Mouse (Mus musculus): ENCODE measurements at regions not wholly inside any gene's neighbourhood (a gene's known extent, or its start where the extent isn't known, plus 50 kb on each side); places are given as distances from the start of the nearest gene placed in this dataset.

GRCm38 (mm10) chr7:40052255-40052654, 534.7 kb downstream of the Zfp619 start:
- CTCF ChIA-PET = no interaction called here

DNA sequence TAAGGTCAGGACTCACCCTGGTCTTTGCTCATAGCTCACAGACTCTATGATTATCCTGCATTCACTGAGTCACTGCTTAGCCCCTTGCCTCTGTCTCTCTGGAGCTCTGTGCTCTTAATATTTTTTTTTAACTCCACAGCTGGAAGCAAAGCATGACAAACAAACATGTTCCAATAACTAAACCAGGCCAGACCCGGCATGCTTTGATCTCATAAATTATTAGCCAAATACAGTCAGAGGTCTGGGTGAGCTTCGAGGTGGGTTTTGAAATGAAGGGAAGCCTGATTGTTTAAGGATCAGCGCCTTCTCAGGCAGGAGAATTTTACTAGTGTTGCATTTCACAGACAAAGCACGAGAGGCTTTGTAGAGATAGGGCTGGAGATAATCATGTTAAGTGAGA, 541.3 kb downstream of the Zfp619 start:
- CTCF ChIA-PET = no interaction called here

DNA sequence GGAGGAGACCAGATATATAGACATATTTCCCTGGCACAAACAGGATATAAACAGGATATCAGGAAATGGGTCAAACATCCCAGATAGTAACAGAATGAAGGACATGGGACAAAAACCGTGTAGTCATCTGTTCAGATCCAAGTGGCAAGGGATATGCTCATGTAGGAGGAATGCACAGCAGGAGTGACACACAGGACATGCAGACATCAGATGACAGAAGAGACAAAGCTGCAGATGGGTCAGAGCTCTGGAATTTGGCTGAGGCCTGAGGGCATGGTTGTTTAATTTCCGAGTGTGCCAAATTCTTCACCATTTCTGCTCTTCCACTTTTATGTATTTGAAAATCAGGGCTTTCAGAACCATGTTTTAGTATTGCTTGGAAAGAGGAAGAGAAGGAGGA, 547.1 kb downstream of the Zfp619 start:
- CTCF ChIA-PET = no interaction called here

DNA sequence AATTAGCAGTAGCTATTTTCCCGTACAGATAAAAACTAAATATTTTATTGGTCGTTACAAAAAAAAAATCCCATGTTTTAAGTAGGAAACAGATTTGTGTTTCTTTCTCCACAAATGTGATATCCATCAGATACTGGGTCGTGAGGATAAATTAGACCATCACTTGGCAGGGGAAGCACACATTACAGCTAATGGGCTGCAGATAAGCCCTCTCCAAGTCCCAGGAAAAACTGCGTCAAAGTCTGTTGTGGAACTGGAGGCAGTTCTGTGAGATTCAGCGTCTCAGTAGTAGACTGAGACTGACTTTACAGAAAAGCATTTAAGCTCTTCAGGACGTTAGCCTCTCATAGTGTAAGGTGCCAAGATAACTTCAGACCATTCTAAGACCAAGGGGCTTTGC, 548.0 kb downstream of the Zfp619 start:
- CTCF ChIA-PET = no interaction called here

- CTCF ChIA-PET = no interaction called here
Observed at GRCm38 (mm10) chr7:40067378-40067777, 549.8 kb downstream of the Zfp619 start.

DNA sequence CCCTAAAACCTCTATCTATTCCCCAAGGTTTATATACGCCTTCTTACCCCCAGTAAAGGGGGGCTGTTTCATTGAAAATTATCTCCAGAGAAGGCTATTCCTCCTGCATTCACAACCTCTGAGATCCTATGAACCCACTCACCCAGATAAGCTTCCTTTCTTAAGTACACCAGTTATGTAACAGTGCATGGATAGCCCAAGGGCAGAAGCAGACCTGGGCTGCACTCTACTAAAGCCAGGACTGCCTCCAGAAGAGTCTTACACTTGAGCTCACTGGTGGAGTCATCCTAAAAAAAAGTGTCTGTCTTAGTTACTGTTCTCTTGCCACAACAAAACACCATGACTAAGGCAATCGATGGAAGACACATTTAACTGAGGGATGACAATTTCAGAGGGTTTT, 553.7 kb downstream of the Zfp619 start:
- CTCF ChIA-PET = no interaction called here

DNA sequence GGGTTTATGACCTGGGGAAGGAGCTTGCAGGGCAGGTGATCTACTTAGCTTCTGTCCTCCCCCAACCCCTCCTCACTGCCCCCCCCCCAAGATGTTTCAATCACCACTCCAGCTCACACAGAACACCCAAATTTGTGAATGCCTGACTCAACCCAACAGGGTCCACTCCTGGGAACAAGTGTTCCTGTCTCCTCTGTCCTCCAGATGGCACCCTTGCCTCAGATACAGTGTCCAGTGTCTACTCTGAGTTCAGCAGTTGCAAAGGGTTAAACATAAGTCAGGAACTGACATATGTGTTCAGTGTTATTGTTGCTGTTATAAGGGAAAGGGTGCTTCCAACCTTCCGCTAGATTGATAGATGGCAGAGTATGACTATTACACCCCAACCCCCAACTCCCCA, 554.9 kb downstream of the Zfp619 start:
- CTCF ChIA-PET = no interaction called here

DNA sequence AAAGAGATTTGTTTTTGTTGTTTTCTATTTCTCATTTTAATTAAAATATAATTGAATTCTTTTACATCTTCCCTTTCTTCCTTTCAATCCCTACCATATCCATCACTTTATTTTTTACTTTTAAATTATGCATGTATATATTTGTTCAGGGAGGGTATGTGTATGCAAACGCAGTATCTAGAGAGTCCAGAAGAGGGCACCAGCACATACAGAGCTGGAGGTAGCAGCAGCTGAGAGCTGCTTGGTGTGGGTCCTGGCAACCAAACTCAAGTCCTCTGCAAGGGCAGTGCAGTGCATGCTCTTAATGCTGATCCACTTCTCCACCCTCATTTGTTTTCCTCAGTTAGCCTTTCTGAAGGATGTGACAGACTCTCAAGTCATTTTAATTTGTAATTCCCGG, 568.7 kb downstream of the Zfp619 start:
- CTCF ChIA-PET = no interaction called here

GRCm38 (mm10) chr7:40097094-40097493, 579.5 kb downstream of the Zfp619 start:
- CTCF ChIA-PET = no interaction called here

DNA sequence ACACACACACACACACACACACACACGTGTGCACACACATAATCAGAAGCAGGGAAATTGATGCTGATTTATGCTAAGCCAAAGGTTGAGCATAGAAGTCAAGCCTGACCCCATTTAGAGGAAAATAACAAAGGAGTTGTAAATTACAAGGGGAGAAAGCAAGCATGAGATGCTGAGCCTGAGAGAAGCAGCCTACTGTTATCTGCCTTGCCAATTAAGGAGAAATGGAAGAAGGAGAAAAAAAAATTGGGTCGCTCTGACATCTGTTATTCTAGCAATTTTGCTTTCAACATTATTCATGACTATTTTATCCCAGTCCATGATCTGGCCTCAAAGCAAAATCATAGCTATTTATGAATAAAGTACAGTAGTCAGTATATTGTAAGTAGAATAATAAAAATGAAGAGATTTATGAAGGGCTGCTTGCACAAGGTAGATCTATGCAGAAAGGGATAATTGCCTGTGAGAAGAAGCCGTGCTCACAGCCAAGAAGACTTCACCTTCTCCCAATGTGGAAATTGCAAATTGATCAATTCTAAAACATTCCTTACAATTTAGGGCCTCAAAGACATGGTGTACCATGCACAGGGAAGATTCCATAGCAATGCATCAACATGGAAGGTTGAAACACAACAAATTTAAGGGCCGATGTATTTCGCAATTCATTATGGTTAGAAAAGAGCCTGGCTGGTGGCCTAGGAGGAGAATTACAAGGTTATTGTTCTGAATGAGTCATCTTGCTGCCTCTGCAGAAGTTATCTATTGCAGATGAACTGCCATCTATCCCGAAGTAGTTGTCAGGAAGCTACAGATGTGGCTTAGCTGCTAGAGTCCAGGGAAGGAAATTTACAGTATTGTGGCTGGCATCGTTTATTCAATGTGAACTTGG, 585.7 kb downstream of the Zfp619 start:
- CTCF ChIA-PET = interaction anchor here (0.6 kb wide), 1 partner anchor 19 kb away, joined by 3 read pairs; no protein-coding TSS in a partner anchor

GRCm38 (mm10) chr7:40142906-40143305, 625.3 kb downstream of the Zfp619 start:
- CTCF ChIA-PET = no interaction called here

DNA sequence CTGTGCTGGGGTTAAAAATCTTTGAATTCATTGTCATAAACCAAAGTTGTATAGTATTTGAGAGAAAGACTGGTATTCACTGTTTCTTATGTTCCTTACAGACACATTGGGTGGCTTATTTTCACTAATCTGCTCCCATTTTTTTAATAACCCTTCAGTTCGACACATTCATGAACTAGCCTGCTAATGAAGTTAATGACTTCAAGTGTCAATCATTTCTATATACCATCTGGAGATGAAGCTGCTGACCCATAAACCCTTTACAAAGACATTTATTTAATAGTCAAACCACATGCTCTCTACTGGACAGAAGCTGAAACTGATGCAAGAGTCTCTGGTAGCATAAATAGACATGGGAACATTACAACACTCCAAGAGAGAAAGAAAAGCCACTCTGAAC, 626.9 kb downstream of the Zfp619 start:
- CTCF ChIA-PET = no interaction called here

DNA sequence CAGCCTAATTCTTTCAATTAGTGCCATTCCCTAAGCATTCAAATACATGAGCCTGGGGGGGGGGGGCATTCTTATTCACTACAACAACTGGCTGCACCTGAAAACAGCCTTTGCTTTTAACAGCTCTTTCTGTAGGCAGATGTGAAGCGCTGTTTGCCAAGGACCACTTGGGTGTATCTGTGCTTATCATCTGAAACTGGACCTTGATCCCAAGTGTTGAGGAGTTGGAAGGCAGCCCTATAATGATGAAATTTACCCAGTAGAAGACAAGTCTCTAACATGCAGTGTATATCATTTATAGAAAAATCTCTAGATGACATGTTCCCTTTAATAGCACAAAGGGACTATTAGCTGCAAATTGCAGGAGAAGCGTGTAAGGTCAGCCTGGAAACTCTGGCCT, 660.0 kb downstream of the Zfp619 start:
- CTCF ChIA-PET = no interaction called here

DNA sequence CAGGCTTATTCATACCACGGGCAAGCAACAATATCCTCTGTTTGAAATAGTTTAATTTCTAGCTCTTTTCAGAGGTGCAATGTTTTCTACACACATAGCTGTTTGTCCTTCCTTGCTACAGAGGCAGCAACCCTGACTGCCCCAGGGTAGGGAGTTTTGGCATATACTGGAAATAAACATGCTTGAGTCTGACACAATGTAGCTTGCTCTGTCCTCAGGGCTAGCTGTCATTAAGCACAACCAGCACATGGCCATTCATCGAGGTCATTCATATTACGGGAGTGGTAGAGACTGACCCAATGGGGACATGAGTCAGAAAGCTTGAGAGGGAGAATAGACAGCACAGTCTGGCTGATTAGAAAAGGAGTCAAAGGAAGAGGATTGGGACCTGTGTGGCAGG, 677.8 kb downstream of the Zfp619 start:
- CTCF ChIA-PET = no interaction called here

- CTCF ChIA-PET = no interaction called here
Observed at GRCm38 (mm10) chr7:40202615-40203014, 685.0 kb downstream of the Zfp619 start.

- CTCF ChIA-PET = no interaction called here
Observed at GRCm38 (mm10) chr7:40211956-40212355, 686.2 kb upstream of the Vstm2b start.

GRCm38 (mm10) chr7:40212576-40212975, 685.6 kb upstream of the Vstm2b start:
- CTCF ChIA-PET = no interaction called here

- CTCF ChIA-PET = no interaction called here
Observed at GRCm38 (mm10) chr7:40213646-40214045, 684.5 kb upstream of the Vstm2b start.

GRCm38 (mm10) chr7:40214395-40214794, 683.7 kb upstream of the Vstm2b start:
- CTCF ChIA-PET = no interaction called here

DNA sequence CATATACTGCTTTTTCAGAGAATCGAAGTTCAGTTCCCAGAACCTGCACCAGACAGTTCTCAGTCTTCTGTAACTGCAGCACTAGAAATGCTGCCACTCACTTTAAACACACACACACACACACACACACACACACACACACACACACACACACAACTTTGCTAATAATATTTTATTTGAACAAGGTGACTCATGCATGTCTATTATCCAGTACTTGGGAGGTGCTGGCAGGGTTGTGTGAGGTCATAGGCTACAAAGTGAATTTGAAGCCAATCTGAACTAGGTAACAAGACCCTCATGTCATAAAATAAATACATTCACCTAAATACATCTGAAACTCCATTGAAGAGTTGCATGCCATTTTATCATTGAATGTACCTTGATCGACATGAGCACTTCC, 682.9 kb upstream of the Vstm2b start:
- CTCF ChIA-PET = no interaction called here

DNA sequence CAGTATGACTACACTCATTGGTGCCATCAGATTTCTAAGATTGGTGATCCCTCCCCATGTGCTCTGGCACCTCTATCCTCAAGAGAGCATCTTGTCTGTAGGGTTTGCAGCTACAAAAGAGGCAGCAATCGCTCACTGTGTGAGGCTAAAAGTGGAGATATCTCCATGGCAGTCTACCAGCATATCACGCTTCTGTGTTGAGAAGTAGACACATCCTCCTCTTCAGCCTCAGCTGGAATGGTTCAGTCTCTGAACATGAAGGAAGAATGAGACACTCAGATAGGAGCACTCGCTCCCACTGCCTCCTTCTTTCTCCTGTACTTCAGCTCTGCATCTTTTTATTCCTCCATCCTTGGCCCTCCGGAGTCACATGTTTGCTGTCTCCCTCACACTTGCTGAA, 677.6 kb upstream of the Vstm2b start:
- CTCF ChIA-PET = interaction anchor here (0.6 kb wide), 1 partner anchor 274 kb away, joined by 4 read pairs; no protein-coding TSS in a partner anchor

DNA sequence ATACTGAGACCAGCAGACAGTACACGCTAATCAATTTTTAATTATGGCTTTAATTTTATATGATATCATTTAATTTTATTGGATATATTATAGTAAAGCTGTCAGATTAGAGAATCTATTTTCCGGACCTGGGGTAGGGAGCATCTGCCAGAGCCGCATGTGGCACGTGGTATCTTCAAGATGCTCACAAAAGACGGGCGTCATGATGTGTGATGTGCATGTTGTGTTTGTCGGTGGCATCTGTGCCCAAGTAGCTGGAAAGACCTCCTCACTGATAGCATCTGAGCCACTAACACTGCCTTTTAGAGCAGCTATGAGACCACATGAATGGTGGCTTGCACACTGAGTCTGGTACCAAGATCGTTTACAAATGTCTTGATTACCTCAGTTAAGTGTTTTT, 652.9 kb upstream of the Vstm2b start:
- CTCF ChIA-PET = no interaction called here

DNA sequence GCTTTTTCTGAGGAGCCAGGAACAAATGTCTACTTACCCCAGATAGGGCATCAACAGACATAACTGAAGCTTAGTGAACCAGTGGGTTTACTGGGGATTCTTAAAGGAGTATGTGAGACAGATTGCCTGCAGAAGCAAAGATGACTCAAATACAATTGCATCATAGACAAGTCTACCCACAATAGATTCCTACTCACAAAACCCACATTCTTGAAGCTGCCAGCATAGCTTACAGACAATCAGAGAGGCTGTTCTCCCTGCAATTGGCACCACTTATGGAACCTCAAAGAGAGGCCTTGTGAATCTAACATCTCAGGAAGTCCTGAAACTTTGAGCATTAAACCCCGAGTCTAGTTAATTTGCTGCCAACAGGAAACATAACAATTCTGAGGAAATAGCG, 649.6 kb upstream of the Vstm2b start:
- CTCF ChIA-PET = no interaction called here

GRCm38 (mm10) chr7:40253486-40253885, 644.6 kb upstream of the Vstm2b start:
- CTCF ChIA-PET = no interaction called here

All from spleen, embryonic (tissue).